Mouse (Mus musculus) kidney, postnatal 0 days (tissue): ENCODE data around the gene Brd2. TPM values are rescaled to one million over a fixed set of nuclear protein-coding genes. Genes with fewer than 3 reads are reported as not detected.

ENCODE experiments used
- ATAC-seq: fragments of 200-750 bp; cut with Nextera tagmentation; replicated peaks from 2 replicates; pipeline ENCODE4 v1.8.0; 2017; ENCODE audit warnings: low read depth, moderate number of reproducible peaks, moderate TSS enrichment, moderate library complexity; ENCODE audit not compliant: low FRiP score
- DNase-seq: peaks from one replicate; pipeline ENCODE4 v3.0.0-alpha.2; 2016; ENCODE audit warnings: low spot score
- H3K27ac ChIP-seq: fragments of 300-500 bp; sonication (generic); 2 replicates; pipeline ENCODE4 v1.5.1; 2014; ENCODE audit warnings: mild to moderate bottlenecking
- H3K27me3 ChIP-seq: fragments of 300-500 bp; sonication (generic); 2 replicates; pipeline ENCODE4 v1.6.1; 2014; ENCODE audit warnings: low read length, mixed read lengths; ENCODE audit not compliant: insufficient read depth
- H3K36me3 ChIP-seq: fragments of 300-500 bp; sonication (generic); 2 replicates; pipeline ENCODE4 v1.6.1; 2014; ENCODE audit warnings: low read length, mixed read lengths; ENCODE audit not compliant: insufficient read depth
- H3K4me1 ChIP-seq: fragments of 300-500 bp; sonication (generic); replicated peaks from 2 replicates; pipeline ENCODE4 v1.6.1; 2014; ENCODE audit warnings: antibody characterized with exemption, low read length, mixed read lengths; ENCODE audit not compliant: insufficient read depth
- H3K4me2 ChIP-seq: fragments of 300-500 bp; sonication (generic); 2 replicates; pipeline ENCODE4 v1.6.1; 2014; ENCODE audit warnings: mild to moderate bottlenecking, low read length, moderate library complexity, mixed read lengths
- H3K4me3 ChIP-seq: fragments of 300-500 bp; sonication (generic); replicated peaks from 2 replicates; pipeline ENCODE4 v1.5.1; 2014; ENCODE audit warnings: low read depth, low read length
- H3K9ac ChIP-seq: fragments of 300-500 bp; sonication (generic); 2 replicates; pipeline ENCODE4 v1.6.1; 2014; ENCODE audit warnings: low read depth, low read length
- H3K9me3 ChIP-seq: fragments of 300-500 bp; sonication (generic); replicated peaks from 2 replicates; pipeline ENCODE4 v1.6.1; 2016; ENCODE audit warnings: low read length, inconsistent platforms, mixed read lengths
- CTCF ChIP-seq: IDR thresholded peaks from 2 replicates; pipeline ENCODE4 v1.5.1; 2016; ENCODE audit warnings: antibody characterized with exemption, low read depth, mild to moderate bottlenecking, moderate library complexity
- WGBS: fragments of 180-500 bp; shearing (Covaris S2); extraction: QIAGEN DNeasy Blood & Tissue Kit; methylation state at CpG from one replicate; pipeline ENCODE4 v1.1.7; 2014; 5-methylcytosine and 5-hydroxymethylcytosine counted together
- polyA plus RNA-seq: library from polyadenylated mRNA; unstranded; fragments of >200 nt; fragmentation: Nextera tagmentation; extraction: Ambion mirVana; gene quantifications from 2 replicates; pipeline ENCODE4 v1.2.1, GENCODE M21; 2015

Gene Brd2
- polyA plus RNA-seq, 1 experiment from 2014 or later: 90.2 TPM

DNA sequence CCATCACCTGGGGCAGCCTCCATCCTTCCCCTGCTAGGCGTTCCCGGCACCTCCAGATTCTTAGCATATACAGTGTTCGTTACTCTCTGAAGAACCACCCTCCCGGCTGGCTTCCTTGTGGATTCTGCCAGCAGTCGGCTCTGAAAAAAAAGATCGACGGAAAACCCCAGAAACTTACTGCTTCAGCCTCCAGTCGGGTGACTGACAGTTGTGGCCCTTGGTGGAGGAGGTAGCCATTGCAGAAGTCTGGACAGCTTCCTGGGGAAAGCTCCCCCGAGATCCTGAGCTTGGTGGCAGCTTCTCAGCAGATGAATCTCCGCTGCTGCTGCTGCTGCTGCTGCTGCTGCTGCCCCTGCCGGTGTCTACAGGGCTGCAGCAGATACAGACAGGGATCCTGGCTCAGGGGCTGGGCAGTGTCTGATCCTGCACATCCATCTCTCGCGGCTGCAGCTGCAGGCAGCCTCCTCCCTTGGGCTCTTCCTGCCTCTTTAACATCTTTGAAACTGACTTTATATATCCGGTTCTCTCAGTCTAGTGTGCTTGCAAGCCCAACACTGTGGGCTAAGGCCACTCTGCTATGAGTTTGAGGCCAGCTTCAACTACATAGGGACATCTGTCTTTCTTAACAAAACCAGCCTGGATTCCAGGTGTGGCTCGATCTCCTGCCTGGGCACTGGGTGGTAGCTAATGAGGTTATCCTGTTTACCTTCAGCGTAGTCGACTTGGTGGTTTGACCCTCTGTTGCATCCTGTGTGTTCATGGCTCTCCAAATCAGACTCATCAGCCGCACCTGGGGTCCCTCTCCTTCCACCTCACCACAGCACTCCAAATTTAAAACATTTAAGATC is 6.7 kb upstream of the Brd2 start:
- Histone ChIP-seq H3K36me3 (no peaks in the 10 kb centered on the region), H3K9ac (no peak overlapping the region; the same call in 1 of the 2 replicates), H3K4me1 (peaks cover 28% of the 10 kb centered on the region), H3K4me3 (peak overlapping the region; percentile 5; the same call in 1 of the 2 replicates), H3K27ac (no peak overlapping the region), H3K9me3 (no peaks in the 10 kb centered on the region), H3K4me2 (0 out of 2 replicates have a peak overlapping the region, but pooled peaks have one; percentile 13), H3K27me3 (no peaks in the 10 kb centered on the region)
- no peak for DNase-seq
- no peak; the same call in 1 of the 2 replicates for TF ChIP-seq CTCF
- no peak for ATAC-seq
- WGBS: 21% methylated on average over 18 of the region's 18 CpGs

DNA sequence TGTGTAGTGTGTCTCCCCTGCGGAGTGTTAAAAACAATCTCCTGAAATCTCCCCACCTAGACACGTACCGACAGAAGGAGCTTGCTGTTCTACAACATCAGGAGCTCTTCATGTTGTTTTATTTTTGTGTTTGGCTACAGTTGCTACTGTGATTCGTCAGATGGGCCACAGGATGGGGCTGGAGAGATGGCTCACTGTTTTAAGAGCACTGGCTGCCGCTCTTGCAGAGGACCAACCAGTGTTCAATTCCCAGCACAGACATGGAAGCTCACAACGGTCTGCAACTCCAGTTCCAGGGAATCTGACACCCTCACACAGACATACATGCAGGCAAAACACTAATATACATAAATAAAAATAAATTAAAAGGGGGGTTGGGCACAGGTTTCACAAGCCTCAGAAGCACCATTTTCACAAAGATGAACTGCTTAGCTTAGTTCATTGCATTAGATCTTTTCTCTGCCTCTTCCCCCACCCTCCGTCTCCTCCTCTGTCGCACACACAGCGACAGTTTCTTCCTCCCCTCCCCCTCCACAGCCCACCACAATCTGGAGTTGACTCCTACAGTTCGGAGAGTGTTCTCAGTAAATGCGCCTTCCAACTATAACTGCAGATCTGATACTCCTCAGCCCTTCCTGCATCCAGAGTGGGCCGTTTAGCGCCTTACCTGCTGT is 6.0 kb upstream of the Brd2 start:
- Histone ChIP-seq H3K4me1 (peaks cover 28% of the 10 kb centered on the region), H3K27me3 (no peaks in the 10 kb centered on the region), H3K9me3 (no peaks in the 10 kb centered on the region), H3K9ac (no peak overlapping the region), H3K27ac (no peak overlapping the region), H3K4me2 (0 out of 2 replicates have a peak overlapping the region, but pooled peaks have one; percentile 13), H3K4me3 (0 out of 2 replicates have a peak overlapping the region, but pooled peaks have one; percentile 5), H3K36me3 (no peaks in the 10 kb centered on the region)
- peak; percentile 54 for TF ChIP-seq CTCF
- ATAC-seq: no peak
- DNase-seq: no peak
- WGBS: 32% methylated on average over 13 of the region's 13 CpGs

DNA sequence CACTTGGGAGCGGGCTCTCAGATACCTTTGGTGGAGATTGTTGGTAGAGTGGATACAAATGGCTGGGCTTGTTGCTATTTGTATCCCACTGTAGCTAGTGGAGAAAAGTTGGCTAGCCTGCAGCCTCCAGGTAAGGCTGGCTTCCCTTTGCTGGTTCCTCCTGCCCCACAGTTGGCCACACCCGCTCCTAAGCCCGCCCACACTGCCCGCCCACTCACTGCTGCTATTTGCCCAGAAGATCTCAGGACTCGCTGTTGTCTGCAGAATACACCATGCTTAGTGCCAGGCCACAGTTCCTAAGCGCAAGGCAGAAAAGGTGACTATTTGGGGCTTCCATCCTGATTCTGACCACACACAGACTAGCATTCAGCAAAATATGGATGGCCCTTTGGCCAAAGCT is 5.0 kb upstream of the Brd2 start:
- Histone ChIP-seq H3K4me1 (peaks cover 28% of the 10 kb centered on the region), H3K9me3 (no peaks in the 10 kb centered on the region), H3K4me3 (no peak overlapping the region), H3K27me3 (no peaks in the 10 kb centered on the region), H3K36me3 (no peaks in the 10 kb centered on the region), H3K4me2 (0 out of 2 replicates have a peak overlapping the region, but pooled peaks have one; percentile 1), H3K27ac (no peak overlapping the region), H3K9ac (no peak overlapping the region)
- no peak; the same call in 1 of the 2 replicates for ATAC-seq
- peak; percentile 69 for DNase-seq
- WGBS: 30% methylated on average over 6 of the region's 6 CpGs
- TF ChIP-seq CTCF: no peak

DNA sequence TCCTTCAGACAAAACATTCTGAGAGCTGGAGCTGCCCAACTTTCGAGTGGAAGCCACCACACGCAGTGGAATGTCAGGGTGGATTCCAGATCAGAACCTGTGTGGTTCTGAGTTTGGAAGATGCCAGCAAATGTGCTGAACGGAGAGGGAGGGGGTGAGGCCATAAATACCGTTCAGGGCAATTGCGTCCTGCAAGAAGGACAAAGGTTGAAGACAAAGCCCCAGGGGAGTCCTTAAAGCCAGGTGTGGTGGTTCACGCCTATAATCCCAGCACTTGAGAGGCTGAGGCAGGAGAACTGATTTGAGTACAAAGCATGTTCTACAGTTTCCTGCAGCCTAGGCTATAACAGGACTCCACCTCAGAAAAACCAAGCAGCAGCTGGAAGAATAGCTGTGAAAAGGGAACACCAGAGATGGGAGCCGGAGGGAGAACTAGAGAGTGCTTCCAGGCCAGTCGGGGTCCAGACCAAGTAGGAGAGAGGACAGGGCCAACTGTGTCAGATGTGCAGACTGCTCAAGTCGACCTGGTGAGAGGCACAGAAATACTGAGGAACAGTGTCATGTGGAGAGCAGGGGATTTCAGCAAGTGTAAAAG is 4.5 kb upstream of the Brd2 start:
- Histone ChIP-seq H3K9ac (no peak overlapping the region), H3K4me3 (no peak overlapping the region), H3K9me3 (no peaks in the 10 kb centered on the region), H3K36me3 (no peaks in the 10 kb centered on the region), H3K4me2 (no peak overlapping the region), H3K27ac (0 out of 2 replicates have a peak overlapping the region, but pooled peaks have one; percentile 13), H3K27me3 (no peaks in the 10 kb centered on the region), H3K4me1 (peaks cover 28% of the 10 kb centered on the region)
- DNase-seq (no peak), ATAC-seq (no peak)
- no peak for TF ChIP-seq CTCF
- WGBS: 41% methylated on average over 9 of the region's 9 CpGs

DNA sequence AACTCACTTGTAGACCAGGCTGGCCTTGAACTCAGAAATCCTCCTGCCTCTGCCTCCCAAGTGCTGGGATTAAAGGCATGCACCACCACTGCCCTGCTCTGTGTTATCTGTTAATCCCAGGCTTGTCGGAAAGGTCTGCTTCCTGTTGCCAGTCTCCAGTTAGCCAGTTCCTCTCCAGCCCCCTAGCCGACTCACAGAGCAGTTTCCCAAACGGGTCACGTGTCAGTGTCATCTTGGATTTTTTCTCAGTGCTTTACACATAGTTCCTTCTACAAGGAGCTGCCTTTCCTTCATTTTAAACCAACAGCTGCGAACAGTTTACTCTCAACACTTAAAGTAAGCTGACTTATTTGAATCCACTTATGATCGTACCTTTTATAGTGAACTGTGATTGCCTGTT is 2.2 kb upstream of the Brd2 start:
- DNase-seq (no peak), ATAC-seq (no peak)
- Histone ChIP-seq H3K27ac (no peak overlapping the region), H3K9ac (no peak overlapping the region), H3K4me1 (peaks cover 28% of the 10 kb centered on the region), H3K9me3 (no peaks in the 10 kb centered on the region), H3K27me3 (no peaks in the 10 kb centered on the region), H3K36me3 (no peaks in the 10 kb centered on the region), H3K4me2 (no peak overlapping the region; the same call in 1 of the 2 replicates), H3K4me3 (no peak overlapping the region)
- 68% methylated on average over 6 of the region's 6 CpGs for WGBS
- no peak for TF ChIP-seq CTCF

DNA sequence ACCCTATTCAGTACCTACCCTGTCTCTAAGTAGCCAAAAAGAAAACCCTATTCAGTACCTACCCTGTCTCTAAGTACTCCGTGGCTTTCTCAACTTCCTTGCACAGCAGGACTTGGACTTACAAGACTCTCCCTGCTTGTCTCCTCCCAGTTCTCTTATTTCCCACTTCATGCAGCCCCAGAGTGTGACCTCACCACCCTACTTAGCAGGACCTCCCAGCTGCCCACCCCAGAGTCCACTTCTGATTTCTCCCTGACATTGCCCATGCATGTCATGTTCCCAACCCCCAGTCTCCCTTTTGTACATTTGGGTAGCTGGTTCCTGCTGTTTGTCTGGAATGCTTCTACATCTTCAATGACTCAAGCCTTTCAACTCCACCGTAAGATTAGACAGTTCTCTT is 1.1 kb upstream of the Brd2 start:
- Histone ChIP-seq H3K27me3 (no peaks in the 10 kb centered on the region), H3K4me1 (peaks cover 19% of the 10 kb centered on the region), H3K27ac (peak overlapping the region; percentile 100), H3K4me3 (peak overlapping the region; percentile 95), H3K9ac (peak overlapping the region; percentile 97), H3K9me3 (no peaks in the 10 kb centered on the region), H3K36me3 (peaks cover 4% of the 10 kb centered on the region; the same call in 1 of the 2 replicates), H3K4me2 (peak overlapping the region; percentile 95)
- peak; percentile 82 for DNase-seq
- WGBS: 1% methylated on average over 2 of the region's 2 CpGs
- no peak for TF ChIP-seq CTCF
- no peak for ATAC-seq
